Mouse (Mus musculus): ENCODE results near the gene Ipo8. TPM values are rescaled to one million over a fixed set of nuclear protein-coding genes. Genes with fewer than 3 reads are reported as not detected.

Ipo8 gene
- 63.3 TPM for polyA plus RNA-seq (2017; shearing (Covaris generic))

GRCm38 (mm10) chr6:148830748-148831727 lies at the start of gene Ipo8:
Gene Ipo8, minus strand, starts transcription at chr6:148831467.

Other genes with a start within 250 kb of the Ipo8 start
- 6.6 TPM for gene Caprin2, start 64.8 kb upstream of the Ipo8 start, polyA plus RNA-seq (2017; shearing (Covaris generic))
- gene Sinhcaf, start 115.0 kb upstream of the Ipo8 start, polyA plus RNA-seq (2017; shearing (Covaris generic)), result 51.5 TPM